Mouse (Mus musculus): ENCODE data around the gene Ctnnd2. TPM values are rescaled to one million over a fixed set of nuclear protein-coding genes. Genes with fewer than 3 reads are reported as not detected.

Ctnnd2 gene
- total and polyA plus RNA-seq, 2 experiments, result 0.02 to 0.28 TPM

DNA sequence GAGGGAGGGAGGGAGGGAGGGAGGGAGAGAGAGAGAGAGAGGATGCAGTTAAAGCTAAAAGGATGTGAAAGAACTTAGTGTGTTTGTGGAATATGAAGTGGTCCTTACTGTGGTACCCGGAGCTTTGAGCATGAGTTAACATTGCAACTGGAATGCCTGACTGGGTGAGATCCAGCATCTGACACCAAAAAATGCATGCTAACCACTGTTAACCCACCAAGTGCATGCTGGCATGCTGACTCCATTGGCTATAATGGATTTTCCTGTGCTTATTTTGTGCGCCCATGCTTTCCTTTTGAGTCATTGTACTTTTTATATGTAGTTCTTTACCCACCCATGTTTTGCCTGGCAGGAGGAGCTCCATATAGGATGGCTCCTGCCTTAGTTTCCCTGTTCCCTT lies 383.4 kb downstream of the Ctnnd2 start:
- no peaks in the 10 kb centered on the region for H3K79me2 ChIP-seq (ENCODE audit: control insufficient read depth, insufficient read depth, low read length)
- no peak overlapping the region for H3K4me3 ChIP-seq (ENCODE audit: insufficient read depth, low read depth, low read length)
- 88% methylated on average over 2 of the region's 2 CpGs for WGBS
- no peaks in the 10 kb centered on the region for H3K36me3 ChIP-seq (ENCODE audit: control insufficient read depth, insufficient read depth, low read length)
- no peaks in the 10 kb centered on the region for H3K4me1 ChIP-seq (ENCODE audit: control insufficient read depth, insufficient read depth, low read length)
- TF ChIP-seq POLR2A (IDR thresholded peaks at IDR 0.05; ENCODE audit: extremely low read depth, insufficient read depth, low read length), result no peak
- TF ChIP-seq CTCF (IDR thresholded peaks at IDR 0.05; ENCODE audit: low read depth, low read length), result no peak
- no peak overlapping the region for H3K27ac ChIP-seq (replicated peaks; ENCODE audit: insufficient read depth, low read depth, low read length)
- H3K27me3 ChIP-seq (ENCODE audit: control insufficient read depth, insufficient read depth, low read length), result no peaks in the 10 kb centered on the region
- no peak for DNase-seq (ENCODE audit: extremely low read depth, low read depth, low spot score)
- H3K9ac ChIP-seq (ENCODE audit: low read depth, low read length), result no peak overlapping the region

DNA sequence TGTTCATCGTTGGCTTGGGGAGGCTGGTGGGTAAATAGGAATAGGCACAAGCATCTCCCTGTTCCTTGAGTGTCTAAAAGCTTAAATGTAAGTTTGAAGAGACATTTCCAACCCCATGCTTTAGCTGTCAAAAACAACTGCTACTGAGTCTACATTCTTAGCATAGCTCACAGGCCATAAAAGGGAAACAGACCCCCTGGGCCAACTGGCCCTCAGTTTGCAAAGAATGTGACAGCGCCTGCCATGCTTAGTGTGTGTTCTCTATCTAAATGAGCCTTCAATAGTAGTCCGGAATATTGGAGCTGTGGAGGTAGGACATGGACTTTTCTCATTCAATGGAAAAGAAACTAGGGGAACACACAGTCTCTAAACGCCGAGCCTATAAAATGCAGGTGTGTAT lies 390.0 kb downstream of the Ctnnd2 start:
- Histone ChIP-seq H3K9ac (ENCODE audit: low read depth, low read length) (no peak overlapping the region), H3K4me3 (ENCODE audit: insufficient read depth, low read depth, low read length) (no peak overlapping the region), H3K27ac (replicated peaks; ENCODE audit: insufficient read depth, low read depth, low read length) (no peak overlapping the region), H3K79me2 (ENCODE audit: control insufficient read depth, insufficient read depth, low read length) (no peaks in the 10 kb centered on the region), H3K4me1 (ENCODE audit: control insufficient read depth, insufficient read depth, low read length) (no peaks in the 10 kb centered on the region), H3K27me3 (ENCODE audit: control insufficient read depth, insufficient read depth, low read length) (no peaks in the 10 kb centered on the region), H3K36me3 (ENCODE audit: control insufficient read depth, insufficient read depth, low read length) (no peaks in the 10 kb centered on the region)
- 88% methylated on average over 5 of the region's 5 CpGs for WGBS
- DNase-seq (ENCODE audit: extremely low read depth, low read depth, low spot score), result no peak
- no peak for TF ChIP-seq CTCF (IDR thresholded peaks at IDR 0.05; ENCODE audit: low read depth, low read length)
- TF ChIP-seq POLR2A (IDR thresholded peaks at IDR 0.05; ENCODE audit: extremely low read depth, insufficient read depth, low read length), result no peak

DNA sequence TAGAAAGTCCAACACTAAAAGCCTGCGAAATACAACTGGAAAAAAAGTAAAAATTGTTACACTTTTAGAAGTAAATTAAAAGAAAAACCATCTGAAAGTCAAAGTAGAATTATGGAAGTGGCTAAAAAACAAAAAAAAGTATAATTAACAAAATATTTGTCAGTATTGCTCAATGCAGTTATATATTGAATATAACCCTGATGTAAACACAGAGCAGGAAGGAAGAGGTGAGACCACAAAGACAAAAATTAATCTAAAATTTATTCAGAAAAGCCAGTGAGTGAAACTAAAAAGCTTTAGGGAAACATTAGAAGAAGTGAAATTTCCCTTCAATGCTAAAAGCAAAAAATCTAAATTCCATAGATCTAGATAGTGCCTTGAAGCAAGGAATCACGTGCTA lies 392.2 kb downstream of the Ctnnd2 start:
- WGBS, result 46% methylated on average over 2 of the region's 2 CpGs
- H3K79me2 ChIP-seq (ENCODE audit: control insufficient read depth, insufficient read depth, low read length), result no peaks in the 10 kb centered on the region

DNA sequence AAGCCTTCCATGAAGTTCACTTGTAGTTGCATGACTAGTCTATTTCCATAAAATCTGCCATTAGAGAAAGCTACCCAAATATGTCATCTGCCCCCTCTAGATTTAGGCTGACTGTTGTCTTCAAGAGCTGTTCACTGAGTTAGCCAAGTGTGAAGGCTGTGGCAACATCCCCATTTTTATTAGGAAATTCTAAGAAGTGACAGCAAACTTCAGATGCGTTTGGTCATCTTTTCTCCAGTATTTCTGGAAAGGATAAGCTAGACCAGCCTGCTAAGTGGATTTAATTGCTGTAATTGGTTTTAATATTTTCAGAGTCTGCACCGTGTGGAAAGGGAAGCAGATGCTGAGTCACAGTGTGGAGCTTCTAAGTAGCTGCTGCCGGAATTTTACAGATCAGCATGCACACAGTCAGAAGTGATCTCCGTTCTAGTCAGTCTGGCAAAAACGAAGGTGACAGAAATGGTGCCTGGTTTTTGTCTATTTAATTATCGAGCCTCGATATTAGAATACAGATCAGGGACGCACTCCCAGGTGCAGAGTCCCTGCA lies 397.9 kb downstream of the Ctnnd2 start:
- H3K4me3 ChIP-seq (ENCODE audit: insufficient read depth, low read depth, low read length), result no peak overlapping the region
- no peaks in the 10 kb centered on the region for H3K4me1 ChIP-seq (ENCODE audit: control insufficient read depth, insufficient read depth, low read length)
- TF ChIP-seq POLR2A (IDR thresholded peaks at IDR 0.05; ENCODE audit: extremely low read depth, insufficient read depth, low read length), result no peak
- no peak for TF ChIP-seq CTCF (IDR thresholded peaks at IDR 0.05; ENCODE audit: low read depth, low read length)
- no peaks in the 10 kb centered on the region for H3K36me3 ChIP-seq (ENCODE audit: control insufficient read depth, insufficient read depth, low read length)
- WGBS, result 77% methylated on average over 8 of the region's 8 CpGs
- H3K27me3 ChIP-seq (ENCODE audit: control insufficient read depth, insufficient read depth, low read length), result no peaks in the 10 kb centered on the region
- no peak for DNase-seq (ENCODE audit: extremely low read depth, low read depth, low spot score)
- no peak overlapping the region for H3K27ac ChIP-seq (replicated peaks; ENCODE audit: insufficient read depth, low read depth, low read length)
- no peak overlapping the region for H3K9ac ChIP-seq (ENCODE audit: low read depth, low read length)
- no peaks in the 10 kb centered on the region for H3K79me2 ChIP-seq (ENCODE audit: control insufficient read depth, insufficient read depth, low read length)

More for the DNA sequence above, 392.2 kb downstream of the Ctnnd2 start:
- Histone ChIP-seq H3K27me3 (ENCODE audit: control insufficient read depth, insufficient read depth, low read length) (no peaks in the 10 kb centered on the region), H3K4me1 (ENCODE audit: control insufficient read depth, insufficient read depth, low read length) (no peaks in the 10 kb centered on the region), H3K9ac (ENCODE audit: low read depth, low read length) (no peak overlapping the region), H3K36me3 (ENCODE audit: control insufficient read depth, insufficient read depth, low read length) (no peaks in the 10 kb centered on the region), H3K27ac (replicated peaks; ENCODE audit: insufficient read depth, low read depth, low read length) (no peak overlapping the region), H3K4me3 (ENCODE audit: insufficient read depth, low read depth, low read length) (no peak overlapping the region)
- DNase-seq (ENCODE audit: extremely low read depth, low read depth, low spot score), result no peak
- TF ChIP-seq POLR2A (IDR thresholded peaks at IDR 0.05; ENCODE audit: extremely low read depth, insufficient read depth, low read length), result no peak
- no peak for TF ChIP-seq CTCF (IDR thresholded peaks at IDR 0.05; ENCODE audit: low read depth, low read length)

DNA sequence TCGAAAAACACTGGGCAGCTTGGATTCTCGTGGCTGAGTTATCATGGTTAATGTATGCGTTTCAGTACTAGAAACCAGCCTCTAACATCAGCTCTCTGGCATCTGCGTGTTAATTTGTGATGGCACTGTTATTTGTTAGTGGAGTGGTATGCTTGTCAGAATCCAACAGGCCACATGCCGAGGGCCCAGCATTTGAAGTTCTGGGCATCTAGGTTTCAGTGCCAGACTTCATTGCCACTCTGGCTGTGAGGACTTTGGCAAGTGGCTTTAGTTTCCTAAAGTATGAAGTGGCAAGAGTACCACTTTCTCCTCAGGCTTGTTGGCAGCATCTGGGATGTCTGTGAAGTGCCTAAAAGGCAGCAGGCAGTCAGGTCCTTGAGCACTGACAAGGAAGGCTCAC lies 415.1 kb downstream of the Ctnnd2 start:
- Histone ChIP-seq H3K4me3 (ENCODE audit: insufficient read depth, low read depth, low read length) (no peak overlapping the region), H3K79me2 (ENCODE audit: control insufficient read depth, insufficient read depth, low read length) (no peaks in the 10 kb centered on the region), H3K36me3 (ENCODE audit: control insufficient read depth, insufficient read depth, low read length) (no peaks in the 10 kb centered on the region), H3K27ac (replicated peaks; ENCODE audit: insufficient read depth, low read depth, low read length) (no peak overlapping the region), H3K4me1 (ENCODE audit: control insufficient read depth, insufficient read depth, low read length) (no peaks in the 10 kb centered on the region), H3K9ac (ENCODE audit: low read depth, low read length) (no peak overlapping the region), H3K27me3 (ENCODE audit: control insufficient read depth, insufficient read depth, low read length) (no peaks in the 10 kb centered on the region)
- DNase-seq (ENCODE audit: extremely low read depth, low read depth, low spot score), result no peak
- TF ChIP-seq POLR2A (IDR thresholded peaks at IDR 0.05; ENCODE audit: extremely low read depth, insufficient read depth, low read length) (no peak), CTCF (IDR thresholded peaks at IDR 0.05; ENCODE audit: low read depth, low read length) (no peak)
- 84% methylated on average over 5 of the region's 5 CpGs for WGBS

DNA sequence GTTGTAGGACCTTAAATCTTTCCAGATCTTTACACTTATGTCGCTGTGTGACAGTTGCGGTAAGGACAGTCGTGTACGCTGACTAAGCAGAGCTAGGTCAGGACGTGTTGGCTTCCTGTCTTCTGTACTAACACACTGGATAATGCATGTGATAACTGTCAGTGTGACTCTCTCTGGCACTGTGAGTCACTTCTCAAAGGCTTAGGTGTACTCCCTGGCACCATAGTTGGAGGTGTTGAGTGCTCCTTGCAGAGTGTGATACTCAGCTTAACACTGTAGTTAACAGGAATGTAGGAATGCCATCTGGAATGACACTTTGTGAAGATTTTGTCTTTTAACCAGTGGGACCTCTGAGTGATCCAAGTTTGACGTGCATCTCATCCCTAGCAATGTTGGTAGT lies 418.5 kb downstream of the Ctnnd2 start:
- WGBS, result 82% methylated on average over 6 of the region's 6 CpGs
- H3K9ac ChIP-seq (ENCODE audit: low read depth, low read length), result no peak overlapping the region

More for the DNA sequence above, 418.5 kb downstream of the Ctnnd2 start:
- Histone ChIP-seq H3K27me3 (ENCODE audit: control insufficient read depth, insufficient read depth, low read length) (no peaks in the 10 kb centered on the region), H3K36me3 (ENCODE audit: control insufficient read depth, insufficient read depth, low read length) (no peaks in the 10 kb centered on the region), H3K79me2 (ENCODE audit: control insufficient read depth, insufficient read depth, low read length) (no peaks in the 10 kb centered on the region), H3K27ac (replicated peaks; ENCODE audit: insufficient read depth, low read depth, low read length) (no peak overlapping the region), H3K4me1 (ENCODE audit: control insufficient read depth, insufficient read depth, low read length) (no peaks in the 10 kb centered on the region), H3K4me3 (ENCODE audit: insufficient read depth, low read depth, low read length) (no peak overlapping the region)
- TF ChIP-seq POLR2A (IDR thresholded peaks at IDR 0.05; ENCODE audit: extremely low read depth, insufficient read depth, low read length) (no peak), CTCF (IDR thresholded peaks at IDR 0.05; ENCODE audit: low read depth, low read length) (no peak)
- no peak for DNase-seq (ENCODE audit: extremely low read depth, low read depth, low spot score)
